Mouse (Mus musculus) CH12.LX (cell line): ENCODE measurements at regions not wholly inside any gene's neighbourhood (a gene's known extent, or its start where the extent isn't known, plus 50 kb on each side); places are given as distances from the start of the nearest gene placed in this dataset.

ENCODE experiments used
- DNase-seq: peaks from one replicate; pipeline ENCODE4 v3.0.0-alpha.2; 2013; ENCODE audit errors: extremely low read depth
- H3K27ac ChIP-seq: 2 replicates; pipeline ENCODE4 v1.5.1; 2012; ENCODE audit warnings: low read depth, mild to moderate bottlenecking, control low read depth, moderate library complexity; ENCODE audit not compliant: insufficient read depth
- H3K27me3 ChIP-seq: replicated peaks from 2 replicates; pipeline ENCODE3; 2012; ENCODE audit warnings: inconsistent platforms
- H3K36me3 ChIP-seq, 2 experiments: replicated peaks in 1 of 2; 2 replicates each; pipeline versions ENCODE3 to v1.6.1; 2012; ENCODE audit warnings: inconsistent platforms in 1 of 2, low read length in 1 of 2, mild to moderate bottlenecking in 1 of 2, mixed read lengths in 1 of 2, moderate library complexity in 1 of 2; ENCODE audit not compliant: control insufficient read depth in 1 of 2, insufficient read depth in 1 of 2
- H3K4me1 ChIP-seq, 2 experiments: 2 replicates each; pipeline ENCODE4 v1.6.1; 2012; ENCODE audit warnings: inconsistent platforms in 1 of 2, moderate library complexity in 1 of 2; ENCODE audit not compliant: insufficient read depth in 2 of 2, control insufficient read depth in 1 of 2
- H3K4me2 ChIP-seq: 2 replicates; pipeline ENCODE4 v1.6.1; 2012; ENCODE audit warnings: low read depth, mild to moderate bottlenecking, control low read depth; ENCODE audit not compliant: poor library complexity, insufficient read depth, severe bottlenecking
- H3K4me3 ChIP-seq, 3 experiments: fragments of 150-350 bp in 1 of 3; sonication (generic) in 1 of 3; replicated peaks in 1 of 3; 2 replicates each; pipeline versions ENCODE3 to v1.5.1; 2011 to 2012; ENCODE audit warnings: low read depth in 2 of 3, low read length in 2 of 3, mild to moderate bottlenecking in 2 of 3, moderate library complexity in 2 of 3, control low read depth in 1 of 3, improper control_type of control experiment in 1 of 3, inconsistent platforms in 1 of 3, mixed read lengths in 1 of 3; ENCODE audit not compliant: poor library complexity in 1 of 3
- H3K79me2 ChIP-seq: replicated peaks from 2 replicates; pipeline ENCODE4 v1.6.1; 2012; ENCODE audit warnings: mild to moderate bottlenecking, moderate library complexity; ENCODE audit not compliant: control insufficient read depth, poor library complexity, insufficient read depth, severe bottlenecking; ENCODE audit errors: extremely low read depth
- H3K9ac ChIP-seq: 2 replicates; pipeline ENCODE4 v1.6.1; 2012; ENCODE audit warnings: low read depth, mild to moderate bottlenecking, control low read depth, moderate library complexity; ENCODE audit not compliant: insufficient read depth
- H3K9me3 ChIP-seq: replicated peaks from 2 replicates; pipeline ENCODE3; 2012; ENCODE audit warnings: low read length, inconsistent platforms, mixed read lengths
- BHLHE40 ChIP-seq: IDR thresholded peaks from 2 replicates; pipeline ENCODE4 v1.6.1; 2011; ENCODE audit warnings: mild to moderate bottlenecking, low read depth, low read length, improper control_type of control experiment
- CHD2 ChIP-seq: IDR thresholded peaks from 2 replicates; pipeline ENCODE4 v1.6.1; 2011; ENCODE audit warnings: low read length, improper control_type of control experiment
- CTCF ChIP-seq, 2 experiments: IDR thresholded peaks in 1 of 2; conservative IDR thresholded peaks in 1 of 2; 2 replicates each; pipeline ENCODE4 v1.5.1; 2011 to 2012; ENCODE audit warnings: low read depth in 2 of 2, low read length in 2 of 2, improper control_type of control experiment in 1 of 2, inconsistent platforms in 1 of 2, mild to moderate bottlenecking in 1 of 2, moderate library complexity in 1 of 2
- E2F4 ChIP-seq: IDR thresholded peaks from 2 replicates; pipeline ENCODE4 v1.6.1; 2011; ENCODE audit warnings: low read depth, low read length, improper control_type of control experiment; ENCODE audit not compliant: insufficient replicate concordance
- ELF1 ChIP-seq: IDR thresholded peaks from 2 replicates; pipeline ENCODE4 v1.6.1; 2014; ENCODE audit warnings: low read depth, mild to moderate bottlenecking, inconsistent platforms, low read length, improper control_type of control experiment
- EP300 ChIP-seq: IDR thresholded peaks from 2 replicates; pipeline ENCODE4 v1.6.1; 2011; ENCODE audit warnings: low read length, improper control_type of control experiment
- HCFC1 ChIP-seq: IDR thresholded peaks from 2 replicates; pipeline ENCODE4 v1.6.1; 2012; ENCODE audit warnings: low read depth, mild to moderate bottlenecking, inconsistent platforms, low read length, improper control_type of control experiment
- MAFK ChIP-seq: IDR thresholded peaks from 2 replicates; pipeline ENCODE4 v1.6.1; 2011; ENCODE audit warnings: low read length, improper control_type of control experiment; ENCODE audit not compliant: insufficient replicate concordance
- MAZ ChIP-seq: IDR thresholded peaks from 2 replicates; pipeline ENCODE4 v1.6.1; 2012; ENCODE audit warnings: low read depth, mild to moderate bottlenecking, inconsistent platforms, low read length, improper control_type of control experiment, moderate library complexity
- MYC ChIP-seq: IDR thresholded peaks from 2 replicates; pipeline ENCODE4 v1.6.1; 2011; ENCODE audit warnings: low read depth, mild to moderate bottlenecking, improper control_type of control experiment, low read length
- NELFE ChIP-seq: IDR thresholded peaks from 2 replicates; pipeline ENCODE4 v1.6.1; 2011; ENCODE audit warnings: low read depth, low read length, improper control_type of control experiment
- PAX5 ChIP-seq: IDR thresholded peaks from 2 replicates; pipeline ENCODE4 v1.6.1; 2012; ENCODE audit warnings: low read length, inconsistent platforms, mixed read lengths
- RAD21 ChIP-seq: IDR thresholded peaks from 2 replicates; pipeline ENCODE4 v1.6.1; 2011; ENCODE audit warnings: low read depth, mild to moderate bottlenecking, low read length, improper control_type of control experiment, moderate library complexity
- RCOR1 ChIP-seq: conservative IDR thresholded peaks from 2 replicates; pipeline ENCODE4 v1.6.1; 2012; ENCODE audit warnings: low read depth, mild to moderate bottlenecking, inconsistent platforms, low read length, improper control_type of control experiment
- SMC3 ChIP-seq: IDR thresholded peaks from 2 replicates; pipeline ENCODE4 v1.6.1; 2011; ENCODE audit warnings: low read depth, low read length, improper control_type of control experiment
- TCF12 ChIP-seq: IDR thresholded peaks from 2 replicates; pipeline ENCODE4 v1.6.1; 2014; ENCODE audit warnings: low read depth, mild to moderate bottlenecking, inconsistent platforms, low read length, improper control_type of control experiment
- UBTF ChIP-seq: IDR thresholded peaks from 2 replicates; pipeline ENCODE4 v1.6.1; 2012; ENCODE audit warnings: low read depth, mild to moderate bottlenecking, inconsistent platforms, low read length, improper control_type of control experiment, moderate library complexity
- dilution Hi-C: fragments of 300-500 bp; cut with MboI; formaldehyde crosslinking; loops from 2 replicates; pipeline ENCODE4 v1.14.3; 2020; ENCODE audit warnings: low sequenced_read_pairs; ENCODE audit not compliant: extremely low pct_unique_long_range_greater_than_20kb, extremely low pct_ligation_motif_present
- in situ Hi-C: fragments of 300-500 bp; cut with MboI; formaldehyde crosslinking; loops from 3 replicates; pipeline ENCODE4 v1.14.3; 2019; ENCODE audit warnings: low sequenced_read_pairs, low pct_ligation_motif_present, low pct_unique_long_range_greater_than_20kb, mixed read lengths

GRCm38 (mm10) chr13:107187258-107187878 lies 165.4 kb upstream of the Kif2a start:
- DNase-seq: no peak
- dilution Hi-C loops: no loop called here
- TF ChIP-seq TCF12: no peak
- TF ChIP-seq NELFE: no peak
- no peak for TF ChIP-seq ELF1
- TF ChIP-seq RCOR1: no peak
- TF ChIP-seq SMC3: no peak
- no peak for TF ChIP-seq HCFC1
- TF ChIP-seq MAZ: no peak
- TF ChIP-seq UBTF: no peak
- TF ChIP-seq BHLHE40: no peak
- no peak for TF ChIP-seq CHD2
- TF ChIP-seq MYC: no peak
- TF ChIP-seq, all 38 proteins: peak for 0
- Histone ChIP-seq H3K4me2 (no peak overlapping the region), H3K4me3 (no peak overlapping the region), H3K9ac (no peak overlapping the region), H3K9me3 (no peaks in the 10 kb centered on the region), H3K27me3 (no peaks in the 10 kb centered on the region), H3K79me2 (no peaks in the 10 kb centered on the region), H3K4me1 (0 out of 4 replicates have a peak, but pooled peaks cover 0 to 3% of the 10 kb centered on the region in 2 experiments), H3K36me3 (no peaks in the 10 kb centered on the region), H3K27ac (no peak overlapping the region)
- in situ Hi-C loops: no loop called here

- no peaks in the 10 kb centered on the region for H3K36me3 ChIP-seq
- H3K27me3 ChIP-seq: no peaks in the 10 kb centered on the region
- TF ChIP-seq SMC3 (peak; percentile 67), MAFK (no peak), CTCF (conservative IDR thresholded peaks at IDR 0.05 in 1 of 2, IDR thresholded peaks at IDR 0.05 in 1 of 2; ENCODE audit: low read depth in 2 of 2, low read length in 2 of 2) (peak; percentile 51 to 75), PAX5 (no peak), EP300 (no peak), E2F4 (no peak), RAD21 (peak; percentile 67)
- peak; percentile 53 for DNase-seq
- H3K4me2 ChIP-seq: no peak overlapping the region
- no peaks in the 10 kb centered on the region for H3K9me3 ChIP-seq
- H3K27ac ChIP-seq: no peak overlapping the region
- in situ Hi-C loops (no loop called here), dilution Hi-C loops (no loop called here)
- 0 out of 4 replicates have a peak, but pooled peaks cover 0 to 3% of the 10 kb centered on the region in 2 experiments for H3K4me1 ChIP-seq
- no peak overlapping the region for H3K4me3 ChIP-seq
- no peak overlapping the region for H3K9ac ChIP-seq
- H3K79me2 ChIP-seq: no peaks in the 10 kb centered on the region
These were observed 160.6 kb upstream of the Kif2a start for GRCm38 (mm10) chr13:107182544-107182943.
